Mouse (Mus musculus) lung, adult 18-20 months (tissue): Measurements from ENCODE around the gene Gm20388.
"Not testable (repeated sequence)": the region's sequence is repeated elsewhere in the genome, so short reads cannot be mapped to it uniquely, and the experiment has no call there.

Experiments used
- DNase-seq, 2 experiments: peaks; one replicate each; pipeline ENCODE4 v3.0.0; 2022; ENCODE audit warnings: mixed read lengths in 2 of 2

Gene Gm20388

GRCm38 (mm10) chr8:123990277-123991049 is 4079.8 kb downstream of the Gm20388 start:
- no peak for DNase-seq

GRCm38 (mm10) chr8:123992587-123992986 is 4081.9 kb downstream of the Gm20388 start:
- DNase-seq = no peak

GRCm38 (mm10) chr8:123993597-123993996 is 4083.0 kb downstream of the Gm20388 start:
- no peak for DNase-seq

- peak in 1 of 2 experiments; percentile 52 for DNase-seq
Measured at GRCm38 (mm10) chr8:123993997-123994396, 4083.4 kb downstream of the Gm20388 start.

- DNase-seq = no peak
Measured at GRCm38 (mm10) chr8:123999568-123999967, 4088.9 kb downstream of the Gm20388 start.

GRCm38 (mm10) chr8:124002546-124003108 is 4092.0 kb downstream of the Gm20388 start:
- DNase-seq = no peak

GRCm38 (mm10) chr8:124007829-124008228 is 4097.2 kb downstream of the Gm20388 start:
- DNase-seq = no peak

GRCm38 (mm10) chr8:124011580-124011979 is 4100.9 kb downstream of the Gm20388 start:
- no peak for DNase-seq

GRCm38 (mm10) chr8:124011989-124012586 is 4101.4 kb downstream of the Gm20388 start:
- DNase-seq = no peak

GRCm38 (mm10) chr8:124014299-124014698 is 4103.7 kb downstream of the Gm20388 start:
- not testable (repeated sequence) for DNase-seq

GRCm38 (mm10) chr8:124014751-124015150 is 4104.1 kb downstream of the Gm20388 start:
- no peak for DNase-seq

- peak; percentile 18 to 24 for DNase-seq
Measured at GRCm38 (mm10) chr8:124019782-124020181, 4109.1 kb downstream of the Gm20388 start.

GRCm38 (mm10) chr8:124020439-124021236 is 4110.0 kb downstream of the Gm20388 start:
- peak; percentile 41 to 44 for DNase-seq

- peak; percentile 92 for DNase-seq
Measured at GRCm38 (mm10) chr8:124021237-124022227, 4110.9 kb downstream of the Gm20388 start, which contains the start of the genes Taf5l and Urb2. TSS of gene Taf5l (minus strand) at chr8:124021397. TSS of gene Urb2 (plus strand) at chr8:124021508.

GRCm38 (mm10) chr8:124026265-124026664 is 4115.6 kb downstream of the Gm20388 start:
- not testable (repeated sequence) for DNase-seq

- DNase-seq = no peak
Measured at GRCm38 (mm10) chr8:124027831-124028230, 4117.2 kb downstream of the Gm20388 start.

GRCm38 (mm10) chr8:124033400-124033799 is 4122.8 kb downstream of the Gm20388 start:
- DNase-seq = no peak

- no peak for DNase-seq
Measured at GRCm38 (mm10) chr8:124038121-124038520, 4127.5 kb downstream of the Gm20388 start.

- DNase-seq = no peak
Measured at GRCm38 (mm10) chr8:124039351-124039750, 4128.7 kb downstream of the Gm20388 start.

GRCm38 (mm10) chr8:124042201-124042600 is 4131.6 kb downstream of the Gm20388 start:
- no peak for DNase-seq

GRCm38 (mm10) chr8:124044421-124044820 is 4133.8 kb downstream of the Gm20388 start:
- no peak for DNase-seq

- no peak for DNase-seq
Measured at GRCm38 (mm10) chr8:124044931-124045330, 4134.3 kb downstream of the Gm20388 start.
